Mouse (Mus musculus) cerebellum, adult 2 months (tissue): ENCODE results near the gene Stat5a.

Experiments used
- CTCF ChIP-seq: fragments of 200-500 bp; IDR thresholded peaks from 2 replicates; pipeline ENCODE4 v1.5.1; 2011; ENCODE audit warnings: low read depth, mild to moderate bottlenecking, control low read depth, low read length, moderate library complexity, borderline replicate concordance; ENCODE audit not compliant: insufficient read depth
- POLR2A ChIP-seq: fragments of 200-500 bp; IDR thresholded peaks from 2 replicates; pipeline ENCODE4 v1.6.1; 2011; ENCODE audit warnings: low read length, control low read depth, borderline replicate concordance; ENCODE audit not compliant: insufficient read depth

- TF ChIP-seq CTCF (no peak), POLR2A (no peak)
Measured at GRCm38 (mm10) chr11:100886188-100886740, 27.1 kb downstream of the Stat5a start.
